Mouse (Mus musculus) natural killer cell, adult 2 months (primary cell): Measurements from ENCODE around the gene Ralgps2.

Experiments used
- DNase-seq, 2 experiments: peaks; one replicate each; pipeline ENCODE4 v3.0.0; 2022; ENCODE audit warnings: low spot score in 2 of 2

Gene Ralgps2

GRCm38 (mm10) chr1:156770845-156771244 is 168.6 kb downstream of the Ralgps2 start:
- DNase-seq = no peak

DNA sequence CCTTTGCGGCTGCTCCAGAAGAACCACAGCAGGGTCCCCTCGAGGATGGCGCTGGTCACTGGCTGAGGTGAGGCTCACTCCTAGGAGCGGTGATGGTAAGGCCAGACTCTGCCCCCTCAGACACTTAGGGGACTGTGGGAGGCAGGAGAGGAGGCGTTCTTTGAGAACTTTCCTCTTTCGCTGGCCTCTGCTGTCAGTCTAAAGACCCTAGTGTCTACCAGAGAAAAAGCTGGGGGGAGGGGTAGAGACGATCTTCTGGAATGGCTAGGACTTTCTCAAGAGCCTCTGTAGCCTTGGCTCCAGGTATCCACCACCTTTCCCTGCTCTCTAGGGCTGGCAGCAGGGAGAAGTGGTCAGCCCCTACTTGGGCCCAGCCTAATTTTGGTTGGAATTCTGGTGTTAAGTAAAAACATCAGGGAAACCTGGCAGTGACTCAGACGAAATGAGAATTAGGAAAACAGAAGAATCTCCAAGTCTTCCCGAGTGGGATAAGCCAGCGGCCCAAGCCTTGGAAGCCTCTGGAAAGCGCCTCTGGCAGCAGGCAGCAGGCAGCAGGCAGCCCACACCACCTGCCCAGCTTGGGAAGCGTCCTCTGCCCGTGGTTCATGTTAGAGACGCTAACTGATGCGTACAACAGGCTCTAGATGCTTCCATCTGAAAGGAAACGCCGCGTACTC is 169.7 kb downstream of the Ralgps2 start:
- DNase-seq = no peak

GRCm38 (mm10) chr1:156769163-156769562 is 170.3 kb downstream of the Ralgps2 start:
- DNase-seq = no peak

- no peak for DNase-seq
Observed at GRCm38 (mm10) chr1:156765311-156765710, 174.1 kb downstream of the Ralgps2 start.

DNA sequence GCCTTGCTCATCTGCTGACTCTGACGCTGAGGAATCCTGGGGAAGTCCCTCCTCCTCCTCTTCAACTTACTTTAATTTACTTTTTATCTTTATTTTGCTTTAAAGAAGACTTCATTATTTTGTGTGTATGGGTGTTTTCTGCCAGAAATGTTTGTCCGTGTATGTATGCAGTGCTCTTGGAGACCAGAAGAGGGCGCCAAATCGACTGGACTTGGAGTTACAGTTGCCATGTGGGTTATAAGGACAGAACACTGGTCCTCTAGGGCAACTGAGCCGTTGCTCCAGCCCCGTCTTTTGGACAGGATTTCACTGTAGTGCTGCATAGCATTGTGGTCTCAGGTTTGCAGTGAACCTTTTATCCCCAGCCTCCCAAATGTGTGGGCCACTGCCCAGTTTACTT is 174.8 kb downstream of the Ralgps2 start:
- no peak for DNase-seq

- DNase-seq = no peak
Observed at GRCm38 (mm10) chr1:156763280-156763679, 176.1 kb downstream of the Ralgps2 start.

GRCm38 (mm10) chr1:156761430-156761801 is 178.0 kb downstream of the Ralgps2 start:
- DNase-seq = no peak

- DNase-seq = no peak
Observed at GRCm38 (mm10) chr1:156760549-156761429, 178.6 kb downstream of the Ralgps2 start.

- DNase-seq = no peak
Observed at GRCm38 (mm10) chr1:156758326-156758725, 181.1 kb downstream of the Ralgps2 start.

GRCm38 (mm10) chr1:156754608-156755413 is 184.6 kb downstream of the Ralgps2 start:
- DNase-seq = no peak
